Mouse (Mus musculus) layer of hippocampus, adult 2 months (tissue): Measurements from ENCODE around the gene Tnfrsf4. TPM values are rescaled to one million over a fixed set of nuclear protein-coding genes. Genes with fewer than 3 reads are reported as not detected.

ENCODE experiments used
- DNase-seq, 2 experiments: peaks; one replicate each; pipeline ENCODE4 v3.0.0; 2022; ENCODE audit warnings: low spot score in 2 of 2
- H3K27ac ChIP-seq: fragments of 200-600 bp; 2 replicates; pipeline ENCODE4 v1.8.1; 2022
- H3K4me3 ChIP-seq: fragments of 200-600 bp; 2 replicates; pipeline ENCODE4 v1.8.1; 2022; ENCODE audit warnings: mild to moderate bottlenecking
- CTCF ChIP-seq: fragments of 200-600 bp; conservative IDR thresholded peaks from 2 replicates; pipeline ENCODE4 v1.8.1; 2022; ENCODE audit warnings: antibody characterized with exemption, mild to moderate bottlenecking, moderate library complexity
- total RNA-seq, 2 experiments: library from RNA; stranded (reverse); gene quantifications; 2 replicates each; pipeline ENCODE4 v1.2.3; 2021

Tnfrsf4 gene
- total RNA-seq, 2 experiments from 2014 or later: 1.3 to 2.3 TPM

DNA sequence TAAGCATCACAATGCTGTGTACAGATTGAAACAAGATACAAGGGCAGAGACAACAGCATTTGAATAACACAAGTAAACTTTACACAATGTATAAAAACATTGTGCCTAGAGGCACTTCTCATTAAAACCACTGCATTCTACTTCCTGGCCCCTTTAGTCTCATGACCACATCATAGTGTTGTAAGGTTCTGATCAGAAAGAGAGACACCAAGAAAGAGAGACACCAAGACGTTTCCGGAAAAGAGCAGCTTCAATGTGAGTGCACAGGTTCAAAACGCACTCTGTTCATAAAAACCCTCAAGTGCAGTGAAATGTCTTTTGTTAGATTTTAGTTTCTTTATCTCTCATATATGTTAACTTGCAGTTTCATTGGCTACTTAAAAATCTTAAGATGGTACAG lies 9.5 kb upstream of the Tnfrsf4 start:
- DNase-seq: no peak
- Histone ChIP-seq H3K27ac (no peak overlapping the region), H3K4me3 (no peak overlapping the region)
- TF ChIP-seq CTCF: no peak

DNA sequence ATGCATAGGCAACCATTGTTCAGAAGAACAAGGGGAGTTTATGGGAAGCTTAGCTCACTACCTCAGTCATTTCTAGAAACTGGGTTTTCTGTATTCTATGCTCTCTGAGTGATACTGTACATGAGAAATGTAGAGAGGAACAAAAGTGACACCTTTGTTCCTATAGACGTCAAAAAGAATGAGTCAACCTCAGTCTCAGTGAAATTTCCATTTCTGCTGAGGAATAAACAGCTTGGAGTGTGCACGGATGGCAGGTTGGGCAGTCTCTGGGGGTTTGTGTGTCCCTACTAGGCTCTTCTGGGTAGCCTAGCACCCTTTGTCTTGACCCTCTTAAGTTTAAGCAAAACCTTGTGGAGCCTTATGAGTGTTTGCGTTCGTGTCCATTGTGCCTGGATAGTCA lies 5.3 kb upstream of the Tnfrsf4 start:
- H3K4me3 ChIP-seq: no peak overlapping the region
- no peak overlapping the region for H3K27ac ChIP-seq
- TF ChIP-seq CTCF: no peak
- DNase-seq: no peak

GRCm38 (mm10) chr4:156014436-156014835 lies 793 bp downstream of the Tnfrsf4 start:
- no peak overlapping the region for H3K4me3 ChIP-seq
- DNase-seq: no peak
- no peak overlapping the region for H3K27ac ChIP-seq
- no peak for TF ChIP-seq CTCF

- H3K4me3 ChIP-seq: no peak overlapping the region
- no peak for DNase-seq
- no peak overlapping the region for H3K27ac ChIP-seq
- no peak for TF ChIP-seq CTCF
Observed at GRCm38 (mm10) chr4:156019771-156020170, 6.1 kb downstream of the Tnfrsf4 start.

DNA sequence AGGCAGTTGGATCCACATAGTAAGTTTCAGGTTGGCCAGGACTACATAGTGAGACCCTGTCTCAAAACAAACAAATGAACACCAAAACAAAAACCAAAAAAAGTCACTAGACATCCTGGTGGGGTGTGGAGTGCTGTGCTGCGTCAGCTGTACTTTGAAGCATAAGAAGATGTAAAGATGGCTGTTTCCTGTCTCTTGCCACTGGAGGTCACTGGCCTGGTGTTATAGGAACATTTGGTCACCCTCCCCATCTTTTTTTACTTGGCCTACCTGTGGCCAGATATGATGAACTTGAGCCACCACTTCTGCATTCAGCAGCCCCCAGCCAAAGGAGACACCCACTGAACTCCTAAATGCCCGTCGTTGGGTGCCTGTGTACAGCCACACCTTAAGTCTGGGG lies 7.7 kb downstream of the Tnfrsf4 start:
- no peak for DNase-seq
- TF ChIP-seq CTCF: no peak
- H3K27ac ChIP-seq: no peak overlapping the region
- no peak overlapping the region for H3K4me3 ChIP-seq

DNA sequence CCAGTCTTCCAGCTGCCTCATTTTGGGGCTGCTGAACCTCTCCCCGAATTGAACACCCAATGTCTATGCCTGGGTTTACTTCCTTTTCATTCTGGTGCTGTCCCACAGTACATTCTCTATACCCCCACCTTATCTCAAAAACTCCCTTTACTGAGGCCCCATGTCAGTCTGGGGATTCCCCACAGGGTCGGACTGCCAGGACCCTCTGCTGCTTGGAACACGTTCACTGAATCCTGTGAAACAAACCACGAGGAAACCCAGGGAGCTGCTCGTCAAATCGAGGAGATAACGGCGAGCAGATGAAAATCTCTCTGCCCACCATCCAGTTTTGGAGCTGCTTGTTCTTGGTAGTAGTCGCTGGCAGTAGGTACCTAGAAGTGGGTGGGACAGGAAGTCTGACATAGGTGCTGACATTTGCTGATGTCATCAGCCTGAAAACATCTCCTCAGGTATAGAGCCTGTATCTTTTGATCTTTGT lies 8.3 kb downstream of the Tnfrsf4 start:
- H3K4me3 ChIP-seq: no peak overlapping the region

DNA sequence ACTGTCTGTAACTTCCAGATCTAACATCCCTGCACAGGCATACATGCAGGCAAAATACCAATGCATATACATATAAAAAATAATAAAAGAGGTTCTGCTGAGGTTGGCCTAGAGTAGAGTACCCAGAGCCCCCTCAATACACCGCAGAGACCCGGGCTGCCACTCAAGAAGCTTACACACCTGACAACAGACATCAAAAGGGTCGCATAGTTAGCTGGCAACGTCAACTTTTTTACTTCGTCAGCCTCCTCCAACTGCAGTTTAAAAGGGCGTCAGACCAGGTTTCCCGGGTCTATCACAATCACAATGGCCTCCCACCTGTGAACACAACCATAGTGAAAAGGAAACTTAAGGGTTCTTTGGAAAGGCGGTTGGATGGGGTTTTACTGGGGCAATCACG lies 9.9 kb downstream of the Tnfrsf4 start:
- no peak for TF ChIP-seq CTCF
- H3K27ac ChIP-seq: no peak overlapping the region
- H3K4me3 ChIP-seq: no peak overlapping the region
- no peak for DNase-seq

More for the DNA sequence above, 8.3 kb downstream of the Tnfrsf4 start:
- DNase-seq: no peak
- TF ChIP-seq CTCF: no peak
- no peak overlapping the region for H3K27ac ChIP-seq

DNA sequence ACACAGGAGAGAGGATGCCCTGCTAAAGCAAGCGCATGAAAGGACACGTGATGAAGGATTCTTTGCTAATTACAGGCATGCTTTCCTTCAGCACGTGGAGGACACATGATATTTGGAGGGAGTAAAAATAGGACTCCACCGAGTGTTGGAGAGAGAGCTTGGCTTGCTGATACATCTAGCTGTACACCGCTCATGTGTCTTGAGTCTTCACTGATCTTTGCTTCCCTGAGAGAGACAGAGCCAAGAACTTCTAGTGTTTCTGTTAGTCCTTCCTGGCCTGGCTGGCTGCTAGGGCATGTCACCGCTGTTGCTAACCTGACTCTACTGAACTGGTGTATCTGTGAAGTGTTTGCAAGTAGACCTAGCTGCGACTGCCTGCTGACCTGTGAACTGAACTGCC lies 10.5 kb downstream of the Tnfrsf4 start:
- H3K4me3 ChIP-seq: no peak overlapping the region
- no peak for DNase-seq
- H3K27ac ChIP-seq: no peak overlapping the region
- no peak for TF ChIP-seq CTCF

- H3K4me3 ChIP-seq: no peak within 1 kb of the TSS
- peak; percentile 49 for TF ChIP-seq CTCF
- peak; percentile 35 to 65 for DNase-seq
Observed at GRCm38 (mm10) chr4:156026013-156026412, 12.4 kb downstream of the Tnfrsf4 start, which contains the start of gene Tnfrsf18. TSS of gene Tnfrsf18 (plus strand) at chr4:156026164.

DNA sequence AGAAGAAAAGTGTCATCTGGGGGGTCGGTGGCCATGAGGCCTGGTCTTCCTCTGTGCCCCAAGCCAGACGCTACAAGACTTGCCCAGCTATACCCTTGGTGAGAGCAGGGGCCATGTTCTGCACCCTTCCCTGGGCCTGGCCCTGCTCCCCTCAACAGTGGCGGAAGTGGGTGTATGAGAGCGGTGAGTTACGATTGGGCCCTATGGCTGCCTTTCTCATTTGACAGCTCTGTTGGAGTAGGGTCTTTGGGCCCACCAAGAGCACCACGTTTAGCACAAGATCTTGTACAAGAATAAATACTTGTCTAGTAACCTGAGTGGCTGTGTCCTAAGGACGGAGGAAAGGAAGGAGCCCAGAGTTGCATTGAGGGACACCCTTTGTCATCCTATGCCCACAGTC lies 14.9 kb downstream of the Tnfrsf4 start:
- Histone ChIP-seq H3K4me3 (no peak overlapping the region), H3K27ac (no peak overlapping the region)
- no peak for TF ChIP-seq CTCF
- no peak for DNase-seq

More at GRCm38 (mm10) chr4:156026013-156026412, 12.4 kb downstream of the Tnfrsf4 start, which contains the start of gene Tnfrsf18:
- no peak within 1 kb of the TSS for H3K27ac ChIP-seq

DNA sequence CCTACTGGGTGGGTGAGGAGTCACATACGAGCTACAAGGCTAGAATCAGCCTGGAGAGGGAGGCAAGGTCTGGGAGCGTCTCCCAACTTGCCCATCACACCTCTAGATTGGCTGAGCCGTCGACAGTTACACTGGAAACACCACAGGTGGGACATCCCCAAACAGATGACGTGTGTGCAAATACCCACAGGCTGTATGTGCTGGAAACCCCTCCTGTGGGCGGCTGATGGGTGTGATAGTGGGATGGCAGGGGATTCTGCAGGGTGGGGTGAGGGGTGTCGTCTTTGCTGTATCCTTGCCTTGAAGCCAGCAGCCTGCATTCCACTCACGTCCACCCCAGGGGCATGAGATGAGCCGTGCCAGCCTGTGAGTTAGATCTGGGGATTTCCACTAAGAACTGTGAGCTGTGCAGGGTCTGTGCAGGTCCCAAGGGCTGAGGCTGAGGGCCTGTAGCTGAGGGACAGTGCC lies 17.0 kb downstream of the Tnfrsf4 start:
- H3K27ac ChIP-seq: peak overlapping the region; percentile 85
- no peak for DNase-seq
- H3K4me3 ChIP-seq: peak overlapping the region; percentile 69
- TF ChIP-seq CTCF: no peak; the same call in 1 of the 2 replicates

GRCm38 (mm10) chr4:156031255-156031592 lies 17.6 kb downstream of the Tnfrsf4 start:
- Histone ChIP-seq H3K4me3 (peak overlapping the region; percentile 69), H3K27ac (peak overlapping the region; percentile 85)
- no peak for TF ChIP-seq CTCF
- no peak for DNase-seq

GRCm38 (mm10) chr4:156031593-156032391 lies 18.1 kb downstream of the Tnfrsf4 start:
- DNase-seq: peak; percentile 71 to 80
- peak overlapping the region; percentile 69 for H3K4me3 ChIP-seq
- H3K27ac ChIP-seq: peak overlapping the region; percentile 85
- TF ChIP-seq CTCF: no peak

DNA sequence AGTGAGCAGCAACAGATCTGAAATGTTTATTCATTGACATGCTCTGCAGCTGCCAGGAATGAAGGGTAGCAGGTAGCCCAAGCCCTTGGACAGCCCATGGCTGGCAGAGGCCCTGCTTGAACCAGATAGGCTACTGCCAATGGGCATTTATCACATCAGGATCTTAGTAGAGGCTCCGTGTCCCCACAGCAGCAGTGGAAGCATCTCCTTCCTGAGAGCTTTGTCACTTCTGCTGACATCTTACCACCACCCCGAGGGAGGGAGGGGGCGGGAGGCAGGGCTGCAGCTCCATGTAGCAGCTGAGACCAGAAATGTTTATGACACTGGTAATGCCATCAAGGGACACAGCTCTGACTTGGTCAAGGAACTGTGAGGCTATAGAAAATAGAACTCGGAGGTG lies 19.2 kb downstream of the Tnfrsf4 start:
- no peak for TF ChIP-seq CTCF
- no peak for DNase-seq
- no peak overlapping the region for H3K27ac ChIP-seq
- H3K4me3 ChIP-seq: no peak overlapping the region
